Mouse (Mus musculus): ENCODE results near the gene Klf15.

Gene Klf15

DNA sequence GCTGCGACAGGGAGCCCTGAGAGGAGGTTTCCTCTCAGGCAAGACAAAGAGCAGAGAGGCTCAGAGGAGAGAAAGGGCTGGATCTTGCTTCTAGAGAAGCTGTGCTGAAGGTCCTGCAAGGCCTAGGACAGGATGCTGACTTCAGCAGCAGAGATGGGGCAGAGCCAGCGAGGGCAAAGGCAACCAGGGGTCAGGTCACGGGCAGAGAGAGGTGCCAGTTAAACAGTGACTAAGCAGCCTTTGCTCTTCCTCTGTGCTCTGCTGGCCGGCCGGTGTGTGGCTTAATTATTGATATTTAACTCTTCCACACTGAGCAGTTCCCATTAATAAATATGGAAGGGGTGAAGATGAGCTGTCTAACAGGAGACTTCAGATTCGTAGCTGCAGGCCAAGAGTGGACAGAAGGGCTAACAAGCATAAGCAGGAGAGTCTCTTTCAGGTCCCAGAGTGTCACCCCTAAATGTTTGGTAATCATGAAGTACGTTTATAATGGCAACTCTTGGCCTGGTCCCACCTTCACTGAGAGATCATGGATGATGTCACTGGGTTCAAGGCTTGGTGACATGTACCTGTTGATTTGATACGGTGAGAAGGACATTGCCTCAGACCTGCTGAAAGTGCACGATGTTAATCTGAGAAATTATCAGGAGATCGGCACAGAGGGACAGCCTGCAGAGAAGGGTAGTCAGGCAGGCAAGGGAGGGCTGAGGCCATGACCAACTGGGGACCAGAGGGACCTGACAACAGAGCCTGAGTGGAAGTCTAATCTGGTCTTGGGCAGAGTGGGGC lies 29.8 kb downstream of the Klf15 start:
- DNase-seq (ENCODE audit: low read depth, low spot score): no peak

DNA sequence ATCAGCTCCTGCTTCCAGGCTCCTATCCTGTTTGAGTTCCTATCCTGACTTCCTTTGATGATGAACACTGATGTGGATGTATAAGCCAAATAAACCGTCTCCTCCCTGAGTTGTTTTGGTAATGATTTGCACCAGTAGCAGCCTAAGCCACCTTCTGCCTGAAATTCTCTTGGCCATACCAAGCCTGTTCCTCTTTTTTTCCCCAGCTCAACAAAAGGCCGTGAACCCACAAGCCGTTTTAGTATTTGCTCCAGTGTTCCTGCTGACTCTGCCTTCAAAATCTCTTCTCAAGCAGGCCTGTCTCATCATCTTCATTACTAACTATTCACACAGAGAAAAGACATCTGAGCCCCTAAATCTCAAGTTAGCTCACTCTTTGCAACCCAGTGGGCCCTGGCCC lies 31.8 kb downstream of the Klf15 start:
- DNase-seq (ENCODE audit: low read depth, low spot score): no peak

- DNase-seq (ENCODE audit: low read depth, low spot score): no peak
These were observed 32.2 kb downstream of the Klf15 start for GRCm38 (mm10) chr6:90494566-90494965.

- no peak for DNase-seq (ENCODE audit: low read depth, low spot score)
These were observed 33.0 kb downstream of the Klf15 start for GRCm38 (mm10) chr6:90495282-90495912.

DNA sequence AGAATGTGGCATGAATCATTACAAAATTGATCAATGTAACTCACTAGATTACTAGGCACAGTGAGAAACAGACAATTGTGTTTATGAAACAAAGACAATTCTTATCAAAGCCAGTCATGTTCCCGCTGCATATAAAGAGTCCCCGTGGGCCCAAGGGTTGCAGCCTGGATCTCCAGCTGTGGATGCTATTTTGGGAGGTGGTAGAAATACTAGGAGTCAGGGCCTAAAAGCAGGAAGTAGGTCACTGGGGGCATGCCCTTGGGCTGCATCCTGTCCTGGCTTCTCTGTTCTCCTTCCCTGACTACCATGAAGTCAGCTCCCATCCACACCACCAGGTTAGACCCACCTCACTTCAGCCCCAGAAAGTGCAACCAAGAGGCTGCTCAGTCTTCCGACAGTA lies 33.8 kb downstream of the Klf15 start:
- no peak for DNase-seq (ENCODE audit: low read depth, low spot score)

DNA sequence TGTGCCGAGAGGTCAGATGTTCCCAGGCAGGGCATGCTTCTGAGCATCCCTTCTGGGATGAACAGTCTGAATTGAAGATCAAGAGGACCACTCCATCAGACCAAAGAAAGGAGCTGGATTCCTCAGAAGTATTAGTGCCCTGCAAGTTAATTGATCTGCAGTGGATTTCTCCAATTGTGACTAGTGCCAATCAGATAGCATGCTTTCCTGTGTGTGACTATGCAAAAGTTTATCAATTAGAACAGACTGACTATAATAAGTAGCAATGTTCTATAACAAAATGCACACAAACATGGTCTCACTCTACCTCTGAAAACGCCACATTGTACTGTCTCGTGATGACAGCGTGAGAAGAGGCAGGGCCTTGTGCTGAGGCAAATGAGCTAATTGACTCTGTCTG lies 37.1 kb downstream of the Klf15 start:
- DNase-seq (ENCODE audit: low read depth, low spot score): no peak

GRCm38 (mm10) chr6:90501222-90501940 lies 39.0 kb downstream of the Klf15 start:
- DNase-seq (ENCODE audit: low read depth, low spot score): no peak

DNA sequence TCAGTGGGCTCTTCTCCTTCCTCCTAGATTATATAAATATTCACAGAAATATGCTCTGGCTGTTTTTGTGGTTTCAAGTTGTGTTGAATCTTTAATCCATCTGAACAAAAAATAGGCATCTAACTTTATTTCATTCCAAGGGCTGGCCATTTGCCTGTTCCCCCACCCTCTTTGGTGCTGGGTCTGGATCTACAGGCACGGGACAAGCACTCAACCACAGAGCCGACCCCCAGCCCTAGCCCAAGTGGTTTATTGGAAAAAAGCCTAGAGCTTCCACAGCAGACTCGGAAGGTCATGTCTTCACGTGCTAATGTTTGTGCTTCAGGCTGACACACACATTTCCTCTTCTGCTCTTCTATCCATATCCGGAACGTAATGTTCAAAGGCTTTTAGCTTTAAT lies 43.5 kb downstream of the Klf15 start:
- DNase-seq (ENCODE audit: low read depth, low spot score): no peak

- no peak for DNase-seq (ENCODE audit: low read depth, low spot score)
These were observed 44.4 kb downstream of the Klf15 start for GRCm38 (mm10) chr6:90506673-90507311.

DNA sequence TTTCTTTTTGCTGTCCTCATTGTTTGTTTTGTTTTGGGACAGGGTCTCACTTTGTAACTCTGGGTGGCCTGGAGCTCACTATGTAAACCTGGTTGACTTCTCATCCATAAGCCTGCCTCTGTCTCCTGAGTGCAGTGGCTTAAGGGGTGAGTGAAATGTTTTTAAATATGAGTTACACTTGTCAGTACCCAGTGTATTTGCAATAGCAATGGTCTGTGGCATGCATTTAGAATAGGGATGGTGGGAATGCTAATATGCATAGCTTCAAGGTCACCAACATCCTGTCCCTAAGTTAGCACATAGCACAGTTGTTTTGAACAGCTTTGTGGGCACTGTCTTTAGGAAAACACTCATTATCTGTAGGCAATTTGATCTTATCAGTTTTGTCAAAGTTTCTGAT lies 45.1 kb downstream of the Klf15 start:
- no peak for DNase-seq (ENCODE audit: low read depth, low spot score)

DNA sequence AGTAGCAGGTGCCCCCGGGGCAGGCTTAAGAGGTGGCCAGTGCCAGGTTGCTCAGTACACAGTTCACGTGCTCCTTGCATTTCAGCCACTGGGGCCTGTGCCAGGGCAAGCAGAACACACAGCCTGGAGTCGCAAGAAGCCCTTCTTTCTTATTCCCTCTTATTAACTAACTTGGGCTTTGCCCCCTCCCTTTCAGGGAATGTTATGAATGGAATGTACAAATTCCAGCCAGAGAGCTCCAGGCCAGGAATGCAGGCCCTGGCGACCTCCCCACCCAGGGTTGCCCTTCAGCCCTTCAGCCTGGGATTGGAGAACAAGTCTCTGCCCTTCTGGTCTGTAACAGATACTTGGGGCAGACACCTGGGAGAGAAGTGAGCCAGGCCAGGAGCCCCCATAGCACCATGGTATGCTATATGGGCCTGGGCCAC lies 45.8 kb downstream of the Klf15 start:
- no peak for DNase-seq (ENCODE audit: low read depth, low spot score)

DNA sequence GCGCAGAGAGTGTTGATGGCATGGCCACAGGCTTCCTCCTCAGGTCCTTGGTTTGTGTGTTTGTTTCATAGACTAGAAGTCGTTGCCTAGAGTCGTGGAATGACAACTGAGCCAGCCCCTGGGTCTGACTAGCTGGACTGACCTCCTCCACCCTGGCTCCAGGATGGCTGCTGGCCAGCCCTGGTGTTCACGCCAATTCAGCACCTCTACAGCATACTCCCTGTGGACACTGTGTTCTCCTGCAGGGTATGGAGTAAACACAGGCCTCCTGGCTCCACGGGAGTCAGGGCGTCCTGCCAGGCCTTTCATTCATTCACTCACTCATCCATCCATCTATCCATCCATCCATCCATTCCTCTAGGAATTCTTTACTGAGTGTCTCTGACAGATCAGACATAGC lies 46.7 kb downstream of the Klf15 start:
- no peak for DNase-seq (ENCODE audit: low read depth, low spot score)

DNA sequence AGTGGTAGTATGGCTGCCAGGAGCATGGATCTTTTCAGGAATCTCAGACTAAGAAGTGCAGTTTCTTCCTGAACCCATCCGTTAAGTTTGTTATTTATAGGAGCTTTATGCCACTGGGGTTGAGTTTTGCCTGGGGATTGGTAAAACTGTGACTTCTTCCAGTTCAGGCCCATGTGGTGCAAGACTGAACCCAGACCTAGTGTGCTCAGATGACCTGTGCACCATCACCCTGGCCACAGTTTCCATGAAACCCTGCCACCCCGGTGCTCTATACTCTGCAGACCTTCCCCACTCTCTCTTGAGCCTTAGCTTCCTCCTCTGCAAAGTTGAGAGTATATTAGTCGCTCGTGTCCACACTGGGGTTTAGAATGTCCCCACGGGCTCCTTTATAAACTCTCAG lies 50.0 kb downstream of the Klf15 start:
- DNase-seq (ENCODE audit: low read depth, low spot score): no peak

GRCm38 (mm10) chr6:90513074-90513856 lies 50.9 kb downstream of the Klf15 start:
- no peak for DNase-seq (ENCODE audit: low read depth, low spot score)

- no peak for DNase-seq (ENCODE audit: low read depth, low spot score)
These were observed 52.0 kb downstream of the Klf15 start for GRCm38 (mm10) chr6:90514369-90514768.

GRCm38 (mm10) chr6:90514883-90515405 lies 52.6 kb downstream of the Klf15 start:
- DNase-seq (ENCODE audit: low read depth, low spot score): peak; percentile 26

DNA sequence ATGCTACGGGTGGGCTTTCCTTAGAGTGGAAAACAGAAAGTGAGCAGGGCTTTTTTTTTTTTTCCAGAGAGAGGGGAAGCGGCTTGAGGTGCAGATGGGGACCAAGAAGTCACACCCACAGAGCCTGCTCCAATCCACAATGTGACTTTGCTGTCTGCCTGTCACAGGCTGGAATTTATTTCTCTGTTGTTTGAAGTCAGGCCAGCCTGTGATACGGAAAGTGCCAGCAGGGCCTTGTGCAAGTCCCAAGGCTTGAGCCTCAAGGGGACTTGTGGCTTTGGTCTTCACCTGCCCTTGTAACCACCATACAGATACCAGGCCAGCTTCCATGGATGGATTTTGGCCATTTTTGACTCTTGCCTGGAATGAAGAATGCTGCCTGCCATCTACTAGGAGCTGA lies 56.5 kb downstream of the Klf15 start:
- DNase-seq (ENCODE audit: low read depth, low spot score): no peak

DNA sequence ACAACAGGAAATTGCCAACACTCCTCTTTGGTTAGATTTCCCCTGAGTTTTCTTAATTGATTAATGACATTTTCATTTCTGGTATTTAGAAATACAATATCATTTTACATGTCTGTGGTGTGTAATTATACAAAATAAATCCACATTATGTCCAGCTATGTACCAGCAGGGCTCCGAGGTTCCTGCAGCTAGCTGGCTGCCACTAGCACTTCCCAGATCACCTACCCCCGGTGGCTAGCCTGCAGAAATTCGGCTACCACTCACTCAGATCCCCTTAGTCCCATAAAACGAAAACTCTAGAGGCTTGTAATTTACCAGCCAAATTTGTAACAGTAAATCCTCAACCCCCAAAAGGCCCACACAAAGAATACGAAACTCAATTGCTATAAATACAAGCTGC lies 57.0 kb downstream of the Klf15 start:
- DNase-seq (ENCODE audit: low read depth, low spot score): no peak

Measured in retina, adult 2 months (tissue).